Mouse (Mus musculus) heart, postnatal 0 days (tissue): ENCODE results near the gene Slc46a1. TPM values are rescaled to one million over a fixed set of nuclear protein-coding genes. Genes with fewer than 3 reads are reported as not detected.

ENCODE experiments used
- ATAC-seq: fragments of 200-750 bp; cut with Nextera tagmentation; 2 replicates; pipeline ENCODE4 v1.8.0; 2017; ENCODE audit warnings: low read depth, moderate number of reproducible peaks, moderate library complexity; ENCODE audit not compliant: insufficient read depth
- DNase-seq: peaks from one replicate; pipeline ENCODE4 v3.0.0-alpha.2; 2016; ENCODE audit warnings: low spot score
- H3K27ac ChIP-seq: fragments of 300-500 bp; sonication (generic); 2 replicates; pipeline ENCODE4 v1.5.1; 2014; ENCODE audit warnings: low read depth, mild to moderate bottlenecking
- H3K27me3 ChIP-seq: fragments of 300-500 bp; sonication (generic); 2 replicates; pipeline ENCODE4 v1.6.1; 2014; ENCODE audit warnings: low read length, mixed read lengths; ENCODE audit not compliant: control insufficient read depth, insufficient read depth
- H3K36me3 ChIP-seq: fragments of 300-500 bp; sonication (generic); replicated peaks from 2 replicates; pipeline ENCODE4 v1.6.1; 2014; ENCODE audit warnings: low read length, mixed read lengths; ENCODE audit not compliant: control insufficient read depth, insufficient read depth
- H3K4me1 ChIP-seq: fragments of 300-500 bp; sonication (generic); 2 replicates; pipeline ENCODE4 v1.6.1; 2014; ENCODE audit warnings: antibody characterized with exemption; ENCODE audit not compliant: control insufficient read depth, insufficient read depth
- H3K4me2 ChIP-seq: fragments of 300-500 bp; sonication (generic); 2 replicates; pipeline ENCODE4 v1.6.1; 2014; ENCODE audit warnings: low read depth, mild to moderate bottlenecking, low read length, moderate library complexity
- H3K4me3 ChIP-seq: fragments of 300-500 bp; sonication (generic); 2 replicates; pipeline ENCODE4 v1.5.1; 2014; ENCODE audit warnings: low read depth, low read length
- H3K9ac ChIP-seq: fragments of 300-500 bp; sonication (generic); replicated peaks from 2 replicates; pipeline ENCODE4 v1.6.1; 2014; ENCODE audit warnings: low read depth, low read length, mixed read lengths
- H3K9me3 ChIP-seq: fragments of 300-500 bp; sonication (generic); replicated peaks from 2 replicates; pipeline ENCODE4 v1.6.1; 2016; ENCODE audit warnings: low read length; ENCODE audit not compliant: control insufficient read depth
- CTCF ChIP-seq: IDR thresholded peaks from 2 replicates; pipeline ENCODE4 v1.5.1; 2016; ENCODE audit warnings: antibody characterized with exemption, control low read depth, low read depth
- EP300 ChIP-seq: IDR thresholded peaks from 2 replicates; pipeline ENCODE4 v1.6.1; 2016; ENCODE audit warnings: antibody characterized with exemption, low read depth
- WGBS: fragments of 180-500 bp; shearing (Covaris S2); extraction: QIAGEN DNeasy Blood & Tissue Kit; methylation state at CpG from one replicate; pipeline ENCODE4 v1.1.7; 2014; 5-methylcytosine and 5-hydroxymethylcytosine counted together
- polyA plus RNA-seq: library from polyadenylated mRNA; unstranded; fragments of >200 nt; fragmentation: Nextera tagmentation; extraction: Ambion mirVana; gene quantifications from 2 replicates; pipeline ENCODE4 v1.2.1, GENCODE M21; 2015
- total RNA-seq: library from RNA; depleted of rRNA; stranded (reverse); fragments of >200 nt; gene quantifications from 2 replicates; pipeline ENCODE4 v1.2.3, GENCODE M21; 2014; ENCODE audit warnings: low replicate concordance

Gene Slc46a1
- total and polyA plus RNA-seq, 2 experiments from 2014 or later = 4.5 to 8.4 TPM

GRCm38 (mm10) chr11:78499543-78499942 lies 34.0 kb downstream of the Slc46a1 start:
- WGBS = 43% methylated on average over 16 of the region's 16 CpGs
- Histone ChIP-seq H3K27me3 (peaks cover 68% of the 10 kb centered on the region), H3K9ac (no peak overlapping the region), H3K4me2 (no peak overlapping the region), H3K4me1 (0 out of 2 replicates have a peak, but pooled peaks cover 4% of the 10 kb centered on the region), H3K36me3 (no peaks in the 10 kb centered on the region), H3K27ac (no peak overlapping the region), H3K4me3 (no peak overlapping the region), H3K9me3 (no peaks in the 10 kb centered on the region)
- ATAC-seq (no peak), DNase-seq (no peak)
- TF ChIP-seq CTCF (no peak), EP300 (no peak)

- no peak for TF ChIP-seq EP300
- TF ChIP-seq CTCF = no peak
- ATAC-seq (no peak), DNase-seq (no peak)
- H3K4me1 ChIP-seq = 0 out of 2 replicates have a peak, but pooled peaks cover 4% of the 10 kb centered on the region
- no peak overlapping the region for H3K4me2 ChIP-seq
- no peak overlapping the region for H3K27ac ChIP-seq
- H3K4me3 ChIP-seq = no peak overlapping the region
- no peaks in the 10 kb centered on the region for H3K36me3 ChIP-seq
- H3K27me3 ChIP-seq = peaks cover 57% of the 10 kb centered on the region
- 61% methylated on average over 9 of the region's 9 CpGs for WGBS
- H3K9me3 ChIP-seq = no peaks in the 10 kb centered on the region
- no peak overlapping the region for H3K9ac ChIP-seq
These were observed 35.2 kb downstream of the Slc46a1 start for GRCm38 (mm10) chr11:78500623-78501202.

GRCm38 (mm10) chr11:78501529-78501928 lies 36.0 kb downstream of the Slc46a1 start:
- Histone ChIP-seq H3K4me3 (no peak overlapping the region), H3K9me3 (no peaks in the 10 kb centered on the region), H3K27ac (no peak overlapping the region), H3K4me1 (0 out of 2 replicates have a peak, but pooled peaks cover 4% of the 10 kb centered on the region), H3K36me3 (peaks cover under 1% of the 10 kb centered on the region), H3K9ac (no peak overlapping the region), H3K4me2 (no peak overlapping the region), H3K27me3 (peaks cover 49% of the 10 kb centered on the region)
- DNase-seq (no peak), ATAC-seq (no peak)
- TF ChIP-seq EP300 (no peak), CTCF (no peak)
- 74% methylated on average over 20 of the region's 20 CpGs for whole genome bisulfite sequencing

- WGBS = 59% methylated on average over 7 of the region's 7 CpGs
- no peak within 1 kb of the TSS for H3K4me2 ChIP-seq
- peaks cover 15% of the 10 kb centered on the region for H3K36me3 ChIP-seq
- H3K9me3 ChIP-seq = no peaks in the 10 kb centered on the region
- no peak within 1 kb of the TSS for H3K27ac ChIP-seq
- H3K27me3 ChIP-seq = peaks cover 33% of the 10 kb centered on the region
- no peaks in the 10 kb centered on the region for H3K4me1 ChIP-seq
- TF ChIP-seq CTCF (no peak), EP300 (no peak)
- no peak within 1 kb of the TSS for H3K4me3 ChIP-seq
- no peak for ATAC-seq
- DNase-seq = no peak
- no peak within 1 kb of the TSS for H3K9ac ChIP-seq
These were observed 37.6 kb downstream of the Slc46a1 start, which contains the start of gene Sebox for GRCm38 (mm10) chr11:78502909-78503650. Gene Sebox, plus strand, starts transcription at chr11:78503447.

- Histone ChIP-seq H3K4me1 (no peaks in the 10 kb centered on the region), H3K4me2 (no peak overlapping the region), H3K27me3 (peaks cover 10% of the 10 kb centered on the region), H3K9ac (no peak overlapping the region), H3K9me3 (no peaks in the 10 kb centered on the region), H3K4me3 (no peak overlapping the region), H3K36me3 (peaks cover 28% of the 10 kb centered on the region), H3K27ac (no peak overlapping the region)
- TF ChIP-seq EP300 (no peak), CTCF (no peak)
- ATAC-seq = no peak
- WGBS = 79% methylated on average over 3 of the region's 3 CpGs
- DNase-seq = no peak
These were observed 39.9 kb downstream of the Slc46a1 start for GRCm38 (mm10) chr11:78505430-78505829.
